Mouse (Mus musculus): ENCODE measurements around the gene Morf4l2.
"Not testable (repeated sequence)": the region's sequence is repeated elsewhere in the genome, so short reads cannot be mapped to it uniquely, and the experiment has no call there.

Morf4l2 gene

DNA sequence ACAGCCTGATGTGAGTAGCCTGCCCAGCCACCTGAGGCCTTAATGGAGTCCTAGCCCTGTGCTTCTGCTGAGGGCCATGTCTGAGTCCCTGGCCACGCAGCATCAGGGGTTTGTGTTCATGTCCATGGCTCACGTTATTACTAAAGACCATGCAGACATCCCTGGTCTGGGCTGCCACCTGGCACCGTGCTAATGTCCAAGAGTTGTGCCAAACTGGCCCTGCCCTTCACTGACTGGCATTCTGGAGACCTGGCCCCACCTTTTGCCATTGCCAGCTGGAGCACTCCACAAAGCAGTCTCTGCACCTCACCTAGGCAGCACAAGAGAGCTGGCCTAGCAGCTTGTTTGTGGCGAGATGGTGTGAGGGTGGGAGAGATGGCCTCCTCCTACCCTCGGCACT lies 50.3 kb downstream of the Morf4l2 start:
- DNase-seq, result no peak

DNA sequence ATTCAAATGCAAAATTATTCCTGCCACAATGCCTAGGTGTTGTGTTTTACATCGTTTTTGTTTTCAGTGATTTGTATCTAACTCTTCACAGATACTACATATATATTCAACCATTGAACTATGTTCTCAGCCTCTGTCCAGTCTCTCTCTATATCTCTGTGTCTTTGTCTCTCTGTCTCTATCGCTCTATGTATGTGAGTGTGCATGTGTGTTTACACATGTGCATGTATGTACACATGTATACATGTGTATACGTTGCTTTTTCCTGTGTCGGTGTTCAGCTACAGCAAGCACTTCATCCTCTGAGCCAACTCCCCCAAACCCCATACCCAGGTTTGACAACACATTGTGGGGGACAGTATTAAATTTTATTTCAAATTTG lies 51.2 kb downstream of the Morf4l2 start:
- no peak for DNase-seq

DNA sequence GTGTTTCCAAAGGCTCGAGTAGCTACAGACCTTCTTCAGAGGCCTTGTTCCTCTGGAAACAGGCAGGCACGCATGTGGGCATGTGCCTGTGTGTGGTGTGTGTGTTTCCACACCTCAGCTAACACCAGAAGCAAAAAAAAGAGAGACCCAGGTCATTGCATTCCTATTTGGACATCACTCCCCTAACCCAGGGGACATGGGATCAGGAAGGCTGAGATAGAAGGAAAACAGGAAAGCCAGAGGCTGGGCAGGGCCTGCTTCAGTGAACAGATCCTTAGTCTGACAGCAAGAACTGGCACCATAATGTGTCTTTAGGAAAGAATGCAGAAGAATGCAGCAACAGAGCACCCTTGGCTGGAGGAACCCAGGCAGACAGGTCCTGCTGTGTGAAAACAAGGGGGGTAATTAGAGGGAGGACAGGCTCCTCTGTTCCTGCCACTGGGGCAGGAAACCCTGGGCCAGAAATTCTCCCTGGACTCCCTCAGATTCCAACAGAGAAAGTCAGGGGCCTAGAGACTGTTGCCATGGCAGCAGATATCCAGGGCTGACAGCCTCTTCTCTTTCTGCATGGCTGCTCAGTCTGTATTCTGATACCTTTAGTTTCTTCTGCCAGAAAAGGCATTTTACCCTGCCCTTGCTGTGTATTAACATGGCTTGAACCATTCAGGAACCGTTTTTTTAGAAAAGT lies 51.7 kb downstream of the Morf4l2 start:
- DNase-seq, result not testable (repeated sequence)

Data from cerebellum, adult 18-20 months (tissue).